Mouse (Mus musculus) thymus, postnatal 25 days (tissue): ENCODE measurements around the gene Adh5.
A peak's percentile ranks its signal among the peaks of the same experiment; 100 is the strongest.
"Not testable (repeated sequence)": the region's sequence is repeated elsewhere in the genome, so short reads cannot be mapped to it uniquely, and the experiment has no call there.

Source experiments
- DNase-seq: peaks from one replicate; pipeline ENCODE4 v3.0.0; 2022

Adh5 gene

DNA sequence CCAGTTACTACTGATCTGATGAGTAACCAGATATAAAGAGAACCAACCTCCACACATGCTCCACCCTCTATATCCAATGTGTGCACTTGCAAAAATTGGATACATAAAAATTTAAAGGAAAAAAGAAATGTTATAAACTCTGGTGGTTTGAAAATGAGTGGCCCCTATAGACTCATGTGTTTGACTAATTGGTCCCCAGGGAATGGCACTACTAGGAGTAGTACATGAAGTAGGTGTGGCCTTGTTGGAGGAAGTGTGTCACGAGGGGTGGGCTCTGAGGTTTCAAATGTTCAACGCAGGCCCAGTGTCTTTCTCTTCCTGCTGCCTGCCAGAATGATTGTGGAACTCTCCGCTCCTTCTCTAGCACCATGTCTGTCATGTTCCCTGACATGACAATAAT is 18.9 kb downstream of the Adh5 start:
- no peak for DNase-seq

GRCm38 (mm10) chr3:138463137-138463536 is 20.2 kb downstream of the Adh5 start:
- peak; percentile 20 for DNase-seq

DNA sequence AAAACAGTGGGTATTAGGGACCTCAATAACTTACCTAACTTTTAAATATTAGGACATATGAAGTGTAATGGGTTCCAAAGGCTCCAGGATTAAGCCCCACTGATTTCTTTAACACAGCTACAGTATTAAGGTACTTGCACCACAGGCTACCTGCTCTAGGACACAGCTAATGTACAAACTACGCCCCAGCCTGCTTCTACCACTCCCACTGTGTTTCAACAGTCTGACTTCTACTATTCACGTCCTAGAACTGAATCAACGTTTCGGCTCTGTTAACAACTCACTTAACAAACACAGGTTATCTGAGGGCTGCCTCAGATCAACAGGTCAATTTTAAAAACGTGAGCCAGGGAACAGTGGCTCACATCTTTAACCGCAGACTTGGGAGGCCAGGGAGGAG is 20.9 kb downstream of the Adh5 start:
- DNase-seq = no peak

GRCm38 (mm10) chr3:138464573-138465147 is 21.8 kb downstream of the Adh5 start:
- no peak for DNase-seq

DNA sequence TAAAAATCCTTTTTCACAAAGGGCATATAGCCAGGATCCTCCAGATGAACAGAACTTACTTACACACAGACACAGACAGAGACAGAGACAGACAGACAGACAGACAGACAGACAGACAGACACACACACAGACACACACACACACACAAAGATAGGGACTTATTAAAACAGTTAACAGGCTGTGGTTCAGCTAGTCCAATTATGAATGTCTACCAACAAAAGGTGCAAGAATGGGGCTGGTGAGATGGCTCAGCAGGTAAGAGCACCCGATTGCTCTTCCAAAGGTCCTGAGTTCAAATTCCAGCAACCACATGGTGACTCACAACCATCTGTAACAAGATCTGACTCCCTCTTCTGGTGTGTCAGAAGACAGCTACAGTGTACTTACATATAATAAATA is 23.8 kb downstream of the Adh5 start:
- not testable (repeated sequence) for DNase-seq

GRCm38 (mm10) chr3:138471066-138471465 is 28.2 kb downstream of the Adh5 start:
- DNase-seq = no peak

DNA sequence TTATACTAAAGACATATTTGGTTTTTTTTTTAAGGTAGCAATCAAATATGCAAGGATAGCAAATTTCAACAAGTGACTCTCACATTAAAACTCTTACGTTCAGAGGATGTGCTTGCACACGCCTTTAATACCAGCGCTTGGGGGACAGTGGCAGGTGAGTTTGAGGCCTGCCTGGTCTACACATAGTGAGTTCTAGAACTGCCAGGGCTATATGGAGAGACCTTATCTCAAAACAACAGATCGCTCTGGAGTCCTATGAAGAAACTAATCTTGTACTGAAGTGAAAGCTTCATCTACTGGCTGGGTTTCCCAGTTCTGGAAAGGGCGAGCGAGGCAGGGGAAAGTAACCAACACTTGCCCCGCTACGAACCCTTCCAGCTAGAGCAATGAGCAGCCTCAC is 36.6 kb downstream of the Adh5 start:
- DNase-seq = no peak

DNA sequence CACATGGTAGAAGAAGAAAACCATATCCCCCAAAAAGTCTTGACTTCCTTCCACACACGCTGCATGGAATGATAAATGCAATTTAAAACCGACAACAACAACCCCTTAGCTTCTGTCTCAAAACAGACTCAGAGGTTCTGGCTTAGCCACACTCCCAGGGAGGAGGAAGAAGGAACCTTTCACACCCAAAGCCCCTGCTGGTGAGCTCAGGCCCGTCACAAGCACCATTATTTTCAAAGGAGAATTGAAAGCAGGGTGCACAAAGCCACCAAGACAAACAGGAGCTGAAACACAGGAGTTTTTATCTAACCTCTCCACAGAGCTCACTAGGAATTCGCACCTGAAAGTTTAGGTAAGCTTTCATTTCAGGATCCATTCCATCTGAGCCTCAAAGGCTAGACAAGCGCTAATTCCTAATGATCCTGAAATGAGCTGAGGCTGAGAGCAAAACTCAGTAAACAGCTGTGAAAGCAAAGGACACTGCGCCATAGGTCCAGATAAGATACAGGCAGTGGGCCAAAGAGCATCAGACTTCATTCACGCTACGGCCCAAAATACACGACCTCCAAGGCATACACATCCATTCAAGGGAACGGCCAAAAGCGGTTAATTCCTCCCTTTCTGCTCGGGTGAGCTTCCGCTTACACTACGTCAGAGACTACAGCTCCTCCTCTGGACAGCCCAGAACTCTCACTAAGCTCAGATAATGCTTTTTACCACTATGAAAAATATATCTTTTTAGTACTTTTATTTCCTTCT is 38.8 kb downstream of the Adh5 start:
- no peak for DNase-seq

- no peak for DNase-seq
Measured at GRCm38 (mm10) chr3:138483240-138483639, 40.3 kb downstream of the Adh5 start.

GRCm38 (mm10) chr3:138488584-138489326 is 45.9 kb downstream of the Adh5 start:
- DNase-seq = no peak

GRCm38 (mm10) chr3:138489327-138490033 is 46.6 kb downstream of the Adh5 start, which contains the start of gene Metap1:
Metap1 (minus strand) TSS chr3:138489515.
- peak; percentile 98 for DNase-seq

GRCm38 (mm10) chr3:138490034-138490337 is 47.1 kb downstream of the Adh5 start:
- peak; percentile 3 for DNase-seq

- DNase-seq = no peak
Measured at GRCm38 (mm10) chr3:138493668-138494067, 50.8 kb downstream of the Adh5 start.

DNA sequence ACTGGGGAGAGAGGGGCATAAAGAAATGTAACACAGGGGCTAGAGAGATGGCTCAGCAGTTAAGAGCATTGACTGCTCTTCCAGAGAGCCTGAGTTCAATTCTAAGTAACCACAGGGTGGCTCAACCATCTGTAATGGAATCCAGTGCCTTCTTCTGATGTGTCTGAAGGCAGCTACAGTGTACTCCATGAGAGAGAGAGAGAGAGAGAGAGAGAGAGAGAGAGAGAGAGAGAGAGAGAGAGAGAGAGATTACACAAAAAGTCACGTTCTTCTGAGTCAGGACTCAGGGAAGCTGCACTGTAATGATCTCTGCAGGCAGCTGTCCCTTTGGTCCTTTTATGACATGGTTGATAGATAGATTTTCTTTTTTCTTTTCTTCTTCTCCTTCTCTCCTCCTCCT is 51.7 kb downstream of the Adh5 start:
- DNase-seq = no peak

DNA sequence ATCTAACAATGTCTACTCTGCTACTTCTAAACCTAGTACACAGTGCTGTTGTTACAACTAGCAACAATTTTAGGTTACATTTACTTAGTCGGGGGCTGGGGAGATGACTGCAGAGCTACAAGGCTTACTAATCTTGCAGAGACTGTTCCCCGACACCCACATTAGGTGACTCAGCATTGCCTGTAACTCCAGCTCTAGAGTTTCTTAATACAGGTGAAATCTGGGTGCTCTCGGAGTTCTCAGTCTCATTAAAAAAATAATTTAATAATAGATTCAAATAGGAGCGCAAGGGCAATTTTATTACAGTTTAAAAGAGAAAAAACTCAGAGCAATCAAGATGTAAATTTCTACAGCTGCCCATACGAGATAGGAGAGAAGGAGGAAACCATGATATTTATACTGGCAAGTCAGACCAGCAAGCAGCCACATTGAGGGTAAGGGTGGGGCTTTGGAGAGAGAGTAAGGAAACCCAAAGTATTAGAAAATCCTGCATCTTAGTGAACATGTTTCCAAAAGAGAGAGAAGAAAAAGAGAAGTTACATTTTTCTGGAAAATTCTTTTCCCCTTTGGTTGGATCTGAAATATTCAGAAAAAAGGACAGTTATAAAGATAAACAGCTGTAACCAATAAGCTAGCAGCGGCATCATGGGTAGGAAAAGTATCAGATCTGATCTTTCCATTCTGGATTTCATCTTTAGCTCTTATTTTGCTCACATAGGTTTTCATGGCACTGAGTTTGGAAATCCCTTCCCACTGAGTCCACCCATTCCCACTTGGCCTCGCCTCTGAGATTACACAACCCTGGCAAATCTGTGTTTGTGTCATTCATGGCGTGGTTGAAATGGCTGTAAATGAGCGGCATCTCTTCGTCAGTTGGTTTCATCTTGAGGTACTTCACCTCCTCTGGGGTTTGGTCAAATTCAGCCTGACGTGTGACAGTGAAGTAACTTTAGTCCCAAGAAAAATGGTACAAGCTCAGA is 52.6 kb downstream of the Adh5 start:
- DNase-seq = no peak

GRCm38 (mm10) chr3:138498731-138499130 is 55.8 kb downstream of the Adh5 start:
- DNase-seq = no peak

- DNase-seq = no peak
Measured at GRCm38 (mm10) chr3:138499854-138500740, 57.2 kb downstream of the Adh5 start.

GRCm38 (mm10) chr3:138503754-138504153 is 60.9 kb downstream of the Adh5 start:
- DNase-seq = no peak
